Mouse (Mus musculus) liver, embryonic 14.5 days (tissue): ENCODE measurements at regions not wholly inside any gene's neighbourhood (a gene's known extent, or its start where the extent isn't known, plus 50 kb on each side); places are given as distances from the start of the nearest gene placed in this dataset.
A peak's percentile ranks its signal among the peaks of the same experiment; 100 is the strongest.

Source experiments
- ATAC-seq: fragments of 200-750 bp; cut with Nextera tagmentation; 2 replicates; pipeline ENCODE4 v1.8.0; 2017; ENCODE audit warnings: moderate number of reproducible peaks, mild to moderate bottlenecking, moderate library complexity; ENCODE audit not compliant: insufficient read depth
- DNase-seq, 3 experiments: peaks; one replicate each; pipeline ENCODE4 v3.0.0-alpha.2; 2012 to 2013; ENCODE audit warnings: low read depth in 3 of 3, low spot score in 3 of 3
- H3K27ac ChIP-seq: fragments of 300-500 bp; sonication (generic); 2 replicates; pipeline ENCODE4 v1.5.1; 2014; ENCODE audit warnings: moderate library complexity, mild to moderate bottlenecking, control low read depth, inconsistent platforms
- H3K27me3 ChIP-seq: fragments of 300-500 bp; sonication (generic); 2 replicates; pipeline ENCODE4 v1.6.1; 2014; ENCODE audit warnings: mild to moderate bottlenecking, low read length, moderate library complexity; ENCODE audit not compliant: control insufficient read depth, insufficient read depth
- H3K36me3 ChIP-seq: fragments of 300-500 bp; sonication (generic); replicated peaks from 2 replicates; pipeline ENCODE4 v1.6.1; 2014; ENCODE audit warnings: low read depth; ENCODE audit not compliant: control insufficient read depth, insufficient read depth
- H3K4me1 ChIP-seq, 2 experiments: fragments of 200-500 bp in 1 of 2; fragments of 300-500 bp in 1 of 2; sonication (generic) in 1 of 2; replicated peaks; 2 replicates each; pipeline ENCODE4 v1.6.1; 2012 to 2014; ENCODE audit warnings: antibody characterized with exemption in 1 of 2, inconsistent platforms in 1 of 2, low read length in 1 of 2; ENCODE audit not compliant: control insufficient read depth in 2 of 2, insufficient read depth in 2 of 2
- H3K4me2 ChIP-seq: fragments of 300-500 bp; sonication (generic); 2 replicates; pipeline ENCODE4 v1.6.1; 2014; ENCODE audit warnings: low read depth, mild to moderate bottlenecking, control low read depth, moderate library complexity
- H3K4me3 ChIP-seq, 2 experiments: fragments of 200-500 bp in 1 of 2; fragments of 300-500 bp in 1 of 2; sonication (generic) in 1 of 2; 2 replicates each; pipeline ENCODE4 v1.5.1; 2012 to 2014; ENCODE audit warnings: low read depth in 2 of 2, low read length in 2 of 2, mild to moderate bottlenecking in 2 of 2, control low read depth in 1 of 2, inconsistent platforms in 1 of 2, moderate library complexity in 1 of 2; ENCODE audit not compliant: insufficient read depth in 1 of 2
- H3K9ac ChIP-seq: fragments of 300-500 bp; sonication (generic); replicated peaks from 2 replicates; pipeline ENCODE4 v1.6.1; 2014; ENCODE audit warnings: mild to moderate bottlenecking, control low read depth, moderate library complexity
- H3K9me3 ChIP-seq: fragments of 300-500 bp; sonication (generic); 2 replicates; pipeline ENCODE4 v1.6.1; 2016; ENCODE audit warnings: low read length, mixed read lengths; ENCODE audit not compliant: control insufficient read depth
- CTCF ChIP-seq: IDR thresholded peaks from 2 replicates; pipeline ENCODE4 v1.5.1; 2016; ENCODE audit warnings: antibody characterized with exemption, low read depth, control low read depth
- EP300 ChIP-seq: IDR thresholded peaks from 2 replicates; pipeline ENCODE4 v1.6.1; 2016; ENCODE audit warnings: antibody characterized with exemption, low read depth
- WGBS: fragments of 180-500 bp; shearing (Covaris S2); extraction: QIAGEN DNeasy Blood & Tissue Kit; methylation state at CpG from one replicate; pipeline ENCODE4 v1.1.7; 2014; ENCODE audit not compliant: insufficient replicate concordance; 5-methylcytosine and 5-hydroxymethylcytosine counted together

DNA sequence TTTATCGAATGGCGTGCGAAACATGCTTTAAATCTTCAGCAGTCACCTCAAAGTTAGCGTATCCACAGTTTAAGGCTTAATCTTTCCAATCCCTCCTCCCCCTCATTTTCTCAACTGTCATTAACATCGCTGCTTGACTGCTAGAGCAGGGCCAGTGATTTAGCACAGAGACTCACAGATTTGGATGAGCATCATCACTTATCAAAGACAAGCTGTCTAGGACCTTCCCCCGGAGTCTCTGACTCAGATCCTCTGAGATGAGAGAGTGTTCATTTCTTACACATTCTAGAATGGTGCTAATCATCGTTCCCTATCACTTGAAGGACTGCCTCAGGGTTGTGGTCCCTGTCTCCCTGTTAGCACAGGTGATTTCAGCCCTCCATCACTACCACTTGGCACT, 112.1 kb upstream of the Tmem132c start:
- Histone ChIP-seq H3K27ac (no peak overlapping the region), H3K36me3 (no peaks in the 10 kb centered on the region), H3K4me2 (no peak overlapping the region), H3K4me1 (no peaks in the 10 kb centered on the region), H3K9ac (no peak overlapping the region), H3K9me3 (no peaks in the 10 kb centered on the region), H3K27me3 (no peaks in the 10 kb centered on the region), H3K4me3 (no peak overlapping the region)
- TF ChIP-seq EP300 (no peak), CTCF (no peak)
- 62% methylated on average over 7 of the region's 7 CpGs for WGBS
- ATAC-seq (no peak), DNase-seq (no peak)

GRCm38 (mm10) chr5:127134441-127134840, 107.2 kb upstream of the Tmem132c start:
- TF ChIP-seq EP300 (no peak), CTCF (no peak)
- H3K4me1 ChIP-seq, result no peaks in the 10 kb centered on the region
- DNase-seq (no peak), ATAC-seq (no peak)
- no peak overlapping the region for H3K27ac ChIP-seq
- no peaks in the 10 kb centered on the region for H3K9me3 ChIP-seq
- no peak overlapping the region for H3K4me3 ChIP-seq
- no peaks in the 10 kb centered on the region for H3K36me3 ChIP-seq
- H3K27me3 ChIP-seq, result no peaks in the 10 kb centered on the region
- 64% methylated on average over 6 of the region's 6 CpGs for WGBS
- no peak overlapping the region for H3K4me2 ChIP-seq
- no peak overlapping the region for H3K9ac ChIP-seq

DNA sequence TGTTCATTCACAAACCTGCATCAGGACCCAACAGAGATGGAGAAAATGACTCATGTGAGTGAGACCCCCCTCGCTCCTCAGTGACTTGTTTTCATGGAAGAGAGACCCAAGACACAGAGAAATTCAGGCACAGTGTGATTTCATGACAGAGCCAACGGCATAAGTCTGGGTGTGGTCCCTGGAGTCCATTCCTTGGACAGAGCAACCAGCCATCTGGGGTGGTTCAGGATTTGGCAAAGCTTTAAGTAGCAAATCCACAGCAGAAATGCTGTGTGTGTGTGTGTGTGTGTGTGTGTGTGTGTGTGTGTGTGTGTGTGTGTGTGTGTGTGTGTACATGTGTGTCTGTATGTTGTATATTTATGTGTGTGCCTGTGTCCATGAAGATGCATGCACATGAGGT, 101.0 kb upstream of the Tmem132c start:
- Histone ChIP-seq H3K36me3 (no peaks in the 10 kb centered on the region), H3K4me2 (no peak overlapping the region), H3K27ac (no peak overlapping the region), H3K4me1 (no peaks in the 10 kb centered on the region), H3K4me3 (no peak overlapping the region), H3K9me3 (no peaks in the 10 kb centered on the region), H3K27me3 (no peaks in the 10 kb centered on the region), H3K9ac (no peak overlapping the region)
- TF ChIP-seq EP300, result no peak
- no peak for TF ChIP-seq CTCF
- ATAC-seq, result no peak
- 42% methylated on average over 2 of the region's 2 CpGs for WGBS
- no peak for DNase-seq

GRCm38 (mm10) chr5:127160292-127160691, 81.3 kb upstream of the Tmem132c start:
- TF ChIP-seq EP300 (no peak), CTCF (peak; percentile 41; the same call in 1 of the 2 replicates)

DNA sequence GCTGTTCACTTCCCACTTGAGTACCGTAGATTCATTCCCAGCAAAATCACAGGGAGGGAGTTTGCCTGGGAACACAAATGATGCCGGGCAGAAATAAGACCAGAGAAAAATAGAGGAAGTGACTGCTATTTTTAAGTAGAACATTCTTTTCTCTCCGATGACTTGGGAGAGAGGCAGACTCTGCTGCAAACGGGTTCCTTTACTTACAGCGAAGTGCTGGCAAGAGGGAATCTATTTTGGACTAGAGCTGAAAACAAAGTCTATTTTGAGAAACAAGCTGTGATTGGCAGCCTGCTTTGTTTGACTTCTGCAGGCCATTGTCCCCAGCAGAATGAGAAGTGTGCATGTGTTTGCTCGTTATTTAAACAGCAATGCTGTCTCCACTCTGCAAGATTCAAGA, 78.2 kb upstream of the Tmem132c start:
- DNase-seq (no peak), ATAC-seq (no peak)
- no peaks in the 10 kb centered on the region; the same call in 1 of the 2 replicates for H3K9me3 ChIP-seq
- no peaks in the 10 kb centered on the region for H3K36me3 ChIP-seq
- 57% methylated on average over 6 of the region's 6 CpGs for WGBS
- TF ChIP-seq EP300 (no peak), CTCF (no peak)
- no peak overlapping the region for H3K4me3 ChIP-seq
- H3K4me2 ChIP-seq, result no peak overlapping the region
- H3K4me1 ChIP-seq, result no peaks in the 10 kb centered on the region
- H3K27me3 ChIP-seq, result no peaks in the 10 kb centered on the region
- H3K27ac ChIP-seq, result no peak overlapping the region
- no peak overlapping the region for H3K9ac ChIP-seq

More at GRCm38 (mm10) chr5:127160292-127160691, 81.3 kb upstream of the Tmem132c start:
- Histone ChIP-seq H3K27me3 (no peaks in the 10 kb centered on the region), H3K27ac (no peak overlapping the region), H3K9ac (no peak overlapping the region), H3K4me1 (no peaks in the 10 kb centered on the region), H3K9me3 (no peaks in the 10 kb centered on the region; the same call in 1 of the 2 replicates), H3K4me3 (no peak overlapping the region), H3K36me3 (no peaks in the 10 kb centered on the region), H3K4me2 (no peak overlapping the region)
- DNase-seq, result no peak
- 24% methylated on average over 3 of the region's 3 CpGs for WGBS
- ATAC-seq, result no peak

DNA sequence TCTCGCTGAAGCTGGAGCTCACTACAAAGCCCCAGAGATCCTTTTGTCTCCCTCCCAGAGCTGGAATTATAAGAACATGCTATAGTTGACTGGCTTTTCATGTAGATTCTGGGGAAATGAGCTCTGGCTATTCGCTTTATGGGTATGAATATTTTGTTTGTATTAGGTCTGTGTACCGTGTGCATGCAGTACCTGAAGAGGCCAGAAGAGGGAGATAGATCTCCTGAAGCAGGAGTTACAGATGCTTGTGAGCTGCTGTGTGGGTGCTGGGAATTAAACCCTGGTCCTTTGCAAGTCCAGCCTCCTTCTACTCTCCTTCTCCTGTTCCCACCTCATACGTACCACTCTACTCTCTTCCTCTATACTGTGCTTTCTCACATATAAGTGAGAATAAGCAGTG, 52.6 kb upstream of the Tmem132c start:
- WGBS, result 75% methylated on average over 4 of the region's 4 CpGs
- no peak for DNase-seq
- no peak overlapping the region for H3K27ac ChIP-seq
- H3K4me3 ChIP-seq, result no peak overlapping the region
- no peak for ATAC-seq
- TF ChIP-seq EP300 (no peak), CTCF (peak; percentile 39)
- H3K9me3 ChIP-seq, result no peaks in the 10 kb centered on the region; the same call in 1 of the 2 replicates
- no peaks in the 10 kb centered on the region for H3K4me1 ChIP-seq
- no peak overlapping the region for H3K4me2 ChIP-seq
- H3K9ac ChIP-seq, result no peak overlapping the region
- H3K27me3 ChIP-seq, result no peaks in the 10 kb centered on the region
- no peaks in the 10 kb centered on the region for H3K36me3 ChIP-seq
